Mouse (Mus musculus) hindbrain, embryonic 15.5 days (tissue): Measurements from ENCODE around the gene Ppm1l. TPM values are rescaled to one million over a fixed set of nuclear protein-coding genes. Genes with fewer than 3 reads are reported as not detected.
"Not testable (repeated sequence)": the region's sequence is repeated elsewhere in the genome, so short reads cannot be mapped to it uniquely, and the experiment has no call there.

Source experiments
- ATAC-seq: fragments of 200-750 bp; cut with Nextera tagmentation; 2 replicates; pipeline ENCODE4 v1.8.0; 2017; ENCODE audit warnings: low read depth, moderate number of reproducible peaks, moderate TSS enrichment; ENCODE audit not compliant: low FRiP score
- H3K27ac ChIP-seq: fragments of 300-500 bp; sonication (generic); replicated peaks from 2 replicates; pipeline ENCODE4 v1.5.1; 2015; ENCODE audit warnings: mild to moderate bottlenecking, inconsistent platforms
- H3K27me3 ChIP-seq: fragments of 300-500 bp; sonication (generic); 2 replicates; pipeline ENCODE4 v1.6.1; 2015; ENCODE audit warnings: control low read depth, inconsistent platforms
- H3K36me3 ChIP-seq: fragments of 300-500 bp; sonication (generic); 2 replicates; pipeline ENCODE4 v1.6.1; 2015; ENCODE audit warnings: control low read depth, inconsistent platforms
- H3K4me1 ChIP-seq: fragments of 300-500 bp; sonication (generic); replicated peaks from 2 replicates; pipeline ENCODE4 v1.6.1; 2015; ENCODE audit warnings: control low read depth, inconsistent platforms
- H3K4me2 ChIP-seq: fragments of 300-500 bp; sonication (generic); 2 replicates; pipeline ENCODE4 v1.6.1; 2015; ENCODE audit warnings: moderate library complexity, mild to moderate bottlenecking, inconsistent platforms
- H3K4me3 ChIP-seq: fragments of 300-500 bp; sonication (generic); 2 replicates; pipeline ENCODE4 v1.5.1; 2015; ENCODE audit warnings: mild to moderate bottlenecking, inconsistent platforms
- H3K9ac ChIP-seq: fragments of 300-500 bp; sonication (generic); 2 replicates; pipeline ENCODE4 v1.6.1; 2015; ENCODE audit warnings: inconsistent platforms
- H3K9me3 ChIP-seq: fragments of 300-500 bp; sonication (generic); 2 replicates; pipeline ENCODE4 v1.6.1; 2016; ENCODE audit warnings: control low read depth, inconsistent platforms
- WGBS: fragments of 180-500 bp; shearing (Covaris S2); methylation state at CpG from one replicate; pipeline ENCODE4 v1.1.7; 2015; 5-methylcytosine and 5-hydroxymethylcytosine counted together
- polyA plus RNA-seq: library from polyadenylated mRNA; unstranded; fragments of >200 nt; fragmentation: Nextera tagmentation; extraction: Ambion mirVana; gene quantifications from 2 replicates; pipeline ENCODE4 v1.2.1, GENCODE M21; 2015

Gene Ppm1l
- polyA plus RNA-seq, 1 experiment from 2014 or later: 22.5 TPM

DNA sequence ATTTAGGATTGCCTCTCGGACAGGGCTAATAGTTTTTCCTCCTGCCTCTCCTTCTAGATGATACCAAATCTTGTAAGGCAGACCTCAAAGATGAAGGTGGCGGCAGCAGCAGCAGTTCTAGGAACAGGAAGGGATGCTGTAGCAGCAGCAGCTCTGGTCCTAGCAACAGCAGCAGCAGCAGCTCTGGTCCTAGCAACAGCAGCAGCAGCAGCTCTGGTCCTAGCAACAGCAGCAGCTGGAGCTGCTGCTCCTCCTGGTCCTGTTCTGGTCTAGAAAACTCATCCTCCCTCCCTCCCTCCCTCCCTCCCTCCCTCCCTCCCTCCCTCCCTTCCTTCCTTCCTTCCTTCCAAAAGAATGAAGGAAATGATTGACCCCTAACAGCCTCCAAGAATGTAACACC lies 108.1 kb downstream of the Ppm1l start:
- not testable (repeated sequence) for H3K4me2 ChIP-seq, H3K4me1 ChIP-seq, H3K27ac ChIP-seq, H3K9ac ChIP-seq, ATAC-seq, H3K4me3 ChIP-seq, H3K36me3 ChIP-seq, H3K27me3 ChIP-seq, H3K9me3 ChIP-seq
- WGBS: 89% methylated on average over 2 of the region's 2 CpGs

DNA sequence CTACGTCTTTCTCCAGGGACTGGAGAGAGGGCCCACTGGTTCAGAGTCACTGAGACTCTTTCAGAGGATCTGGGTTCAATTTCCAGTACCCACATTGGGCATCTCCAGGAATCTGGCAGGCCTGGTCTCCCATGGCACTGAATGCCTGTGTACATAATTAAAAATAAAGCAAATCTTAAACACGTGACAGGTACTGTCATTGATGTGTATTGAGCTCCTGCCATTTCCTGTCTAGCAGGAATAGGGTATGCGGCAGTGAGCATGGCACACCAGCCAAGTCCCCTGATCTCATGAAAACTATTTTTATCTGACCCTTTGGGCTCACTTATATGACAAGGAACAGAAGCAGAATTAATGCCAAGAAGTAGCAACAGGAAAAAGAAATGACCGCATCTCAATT lies 110.6 kb downstream of the Ppm1l start:
- H3K36me3 ChIP-seq: no peaks in the 10 kb centered on the region
- H3K4me2 ChIP-seq: no peak overlapping the region
- H3K27me3 ChIP-seq: no peaks in the 10 kb centered on the region
- no peak overlapping the region for H3K4me3 ChIP-seq
- ATAC-seq: no peak
- H3K4me1 ChIP-seq: no peaks in the 10 kb centered on the region
- no peaks in the 10 kb centered on the region for H3K9me3 ChIP-seq
- H3K27ac ChIP-seq: no peak overlapping the region
- no peak overlapping the region for H3K9ac ChIP-seq
- 68% methylated on average over 4 of the region's 4 CpGs for WGBS

DNA sequence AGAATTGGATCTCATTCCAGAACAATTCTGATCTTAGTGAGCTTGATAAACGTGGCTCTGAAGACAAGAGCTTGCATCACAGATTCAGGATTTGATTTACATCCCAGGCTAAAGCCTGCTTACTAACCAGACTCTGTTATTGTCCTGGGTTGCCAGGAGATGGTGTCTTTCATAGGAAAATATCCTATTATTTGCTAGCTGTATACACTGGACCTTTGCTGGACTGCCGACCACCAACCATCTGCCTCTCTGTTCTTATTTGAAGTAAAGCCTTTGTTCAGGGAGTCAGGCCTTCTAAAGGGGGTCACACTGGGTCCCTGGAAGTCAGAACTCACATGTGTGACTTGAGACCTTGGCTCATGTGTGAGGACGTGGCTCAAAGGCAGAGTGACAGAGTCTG lies 111.6 kb downstream of the Ppm1l start:
- no peak for ATAC-seq
- Histone ChIP-seq H3K9me3 (no peaks in the 10 kb centered on the region), H3K4me2 (no peak overlapping the region), H3K4me1 (no peaks in the 10 kb centered on the region), H3K4me3 (no peak overlapping the region), H3K36me3 (no peaks in the 10 kb centered on the region), H3K27ac (no peak overlapping the region), H3K9ac (no peak overlapping the region), H3K27me3 (no peaks in the 10 kb centered on the region)
- 14% methylated on average over 3 of the region's 3 CpGs for WGBS

DNA sequence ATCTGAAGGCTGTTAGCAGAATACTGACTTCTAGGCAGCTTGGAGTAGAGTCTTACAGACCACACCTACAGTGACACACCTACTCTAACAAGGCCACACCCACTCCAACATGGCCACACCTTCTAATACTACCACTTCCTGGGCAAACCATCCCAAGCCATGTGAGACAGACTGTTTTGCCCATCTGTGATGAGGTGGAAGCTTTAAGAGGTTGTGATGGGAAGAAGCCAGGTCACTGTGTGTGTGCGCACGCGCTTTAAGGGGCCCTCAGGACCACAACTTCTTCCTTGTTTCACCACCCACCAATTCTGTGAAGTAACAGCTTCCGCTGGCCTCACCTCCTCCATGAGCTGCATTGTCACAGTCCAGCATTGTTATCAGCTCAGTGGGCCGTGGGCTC lies 112.7 kb downstream of the Ppm1l start:
- WGBS: 90% methylated on average over 5 of the region's 5 CpGs
- no peaks in the 10 kb centered on the region for H3K36me3 ChIP-seq
- no peak for ATAC-seq
- no peak overlapping the region for H3K4me2 ChIP-seq
- no peaks in the 10 kb centered on the region; the same call in 1 of the 2 replicates for H3K4me1 ChIP-seq
- no peaks in the 10 kb centered on the region for H3K27me3 ChIP-seq
- H3K27ac ChIP-seq: no peak overlapping the region
- H3K9me3 ChIP-seq: no peaks in the 10 kb centered on the region
- no peak overlapping the region for H3K9ac ChIP-seq
- H3K4me3 ChIP-seq: no peak overlapping the region

DNA sequence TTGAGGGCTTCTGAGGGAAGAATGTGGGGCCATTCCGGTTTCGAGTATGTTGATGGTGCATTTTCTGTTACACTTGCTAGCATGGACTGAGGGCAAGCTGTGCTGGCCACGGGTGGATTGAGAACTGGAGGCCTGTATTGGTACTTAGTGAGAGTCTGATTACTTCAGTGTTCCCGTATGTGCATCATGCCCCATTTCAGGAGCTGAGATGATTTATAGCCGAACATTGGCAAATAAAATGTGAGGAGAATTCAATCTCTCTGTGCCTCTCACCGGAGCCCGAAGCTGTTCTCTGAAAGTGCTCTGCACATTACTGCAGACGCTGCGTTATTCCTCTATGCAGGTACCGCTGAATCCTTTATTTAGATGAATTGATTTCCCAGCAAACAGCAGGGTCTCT lies 116.9 kb downstream of the Ppm1l start:
- H3K9ac ChIP-seq: no peak overlapping the region
- WGBS: 73% methylated on average over 10 of the region's 10 CpGs
- H3K36me3 ChIP-seq: no peaks in the 10 kb centered on the region
- no peak overlapping the region for H3K4me3 ChIP-seq
- peak; percentile 37; the same call in 1 of the 2 replicates for ATAC-seq
- H3K27ac ChIP-seq: no peak overlapping the region
- no peaks in the 10 kb centered on the region for H3K27me3 ChIP-seq
- no peaks in the 10 kb centered on the region; the same call in 1 of the 2 replicates for H3K4me1 ChIP-seq
- no peak overlapping the region; the same call in 1 of the 2 replicates for H3K4me2 ChIP-seq
- H3K9me3 ChIP-seq: no peaks in the 10 kb centered on the region

DNA sequence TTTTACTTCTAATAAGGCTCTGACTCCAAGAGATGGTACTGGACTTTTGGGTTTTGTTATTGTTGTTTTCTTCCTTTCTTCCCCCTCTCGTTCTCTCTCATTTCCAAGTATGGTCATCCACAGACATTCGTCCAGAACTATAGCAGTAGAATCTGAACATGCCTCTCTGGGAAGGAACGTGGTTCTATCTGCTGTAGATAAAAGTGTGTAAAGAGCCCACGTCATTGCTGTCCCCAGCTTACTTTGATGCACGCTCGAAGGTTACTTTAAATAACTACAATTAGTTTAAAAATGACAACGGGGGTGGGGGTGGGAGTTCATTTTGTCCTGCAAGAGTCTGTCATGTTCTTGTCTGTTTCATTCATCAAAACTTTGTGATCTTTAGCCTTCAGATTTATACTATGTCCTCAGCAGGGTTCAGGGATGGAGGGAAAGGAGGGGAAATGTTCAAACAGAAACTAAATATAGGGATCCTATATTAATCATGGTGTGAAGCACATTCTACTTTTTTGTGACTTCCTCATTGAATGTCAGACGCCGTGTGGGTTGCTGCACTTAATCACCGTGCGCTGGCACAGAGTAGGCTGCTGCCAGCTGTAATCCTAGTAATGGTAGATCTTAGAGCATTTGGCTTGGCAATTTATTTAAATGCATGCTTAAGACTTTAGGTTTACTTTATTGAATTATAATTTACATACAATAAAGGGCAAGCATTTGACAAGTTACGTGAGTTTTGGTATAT lies 122.3 kb downstream of the Ppm1l start:
- no peak overlapping the region for H3K27ac ChIP-seq
- H3K4me1 ChIP-seq: no peaks in the 10 kb centered on the region; the same call in 1 of the 2 replicates
- no peak for ATAC-seq
- H3K9ac ChIP-seq: no peak overlapping the region
- no peak overlapping the region for H3K4me2 ChIP-seq
- H3K4me3 ChIP-seq: no peak overlapping the region
- no peaks in the 10 kb centered on the region for H3K27me3 ChIP-seq
- no peaks in the 10 kb centered on the region for H3K9me3 ChIP-seq
- 80% methylated on average over 12 of the region's 12 CpGs for WGBS
- no peaks in the 10 kb centered on the region for H3K36me3 ChIP-seq

DNA sequence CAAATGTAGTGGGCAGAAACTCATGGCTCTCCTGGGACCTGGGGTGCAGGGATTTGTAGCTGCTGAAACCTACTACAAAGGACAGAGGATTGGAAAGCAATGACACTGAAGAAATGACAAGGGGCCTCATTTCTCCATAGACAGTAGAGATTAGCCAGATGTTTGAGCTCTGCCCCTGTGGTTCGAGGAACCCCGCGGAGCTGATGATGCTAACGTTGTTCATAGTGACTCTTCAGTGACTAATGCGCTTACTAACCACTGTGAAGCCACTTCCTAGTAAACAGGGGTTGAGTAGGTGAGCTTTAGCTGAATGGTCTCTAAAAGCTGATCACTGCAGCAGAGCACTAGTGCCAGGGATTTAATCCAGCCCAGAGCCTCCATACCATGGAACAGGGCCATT lies 124.1 kb downstream of the Ppm1l start:
- 64% methylated on average over 5 of the region's 5 CpGs for WGBS
- no peak overlapping the region for H3K27ac ChIP-seq
- no peaks in the 10 kb centered on the region for H3K27me3 ChIP-seq
- no peak overlapping the region for H3K4me2 ChIP-seq
- H3K4me1 ChIP-seq: no peaks in the 10 kb centered on the region
- no peaks in the 10 kb centered on the region for H3K9me3 ChIP-seq
- no peak overlapping the region for H3K4me3 ChIP-seq
- H3K36me3 ChIP-seq: no peaks in the 10 kb centered on the region
- H3K9ac ChIP-seq: no peak overlapping the region
- no peak for ATAC-seq

DNA sequence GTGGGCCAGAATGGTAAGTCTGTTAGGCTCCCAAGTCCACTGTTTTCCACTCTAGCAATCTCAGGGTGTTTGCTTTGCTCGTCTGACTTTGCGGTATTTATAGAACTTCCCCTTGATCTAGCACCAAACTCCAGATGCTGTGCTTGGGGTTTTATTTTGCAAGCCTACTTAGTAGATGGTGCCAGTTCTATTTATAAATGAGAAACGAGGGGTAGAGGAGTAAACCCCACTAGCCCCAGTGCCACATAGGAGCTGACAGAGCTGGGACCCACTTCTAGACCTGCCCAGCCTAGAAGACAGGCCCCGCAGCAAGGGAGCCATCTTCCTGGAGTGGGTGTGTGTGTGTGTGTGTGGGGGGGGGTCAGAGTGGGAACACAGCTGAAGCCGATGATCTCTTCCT lies 130.3 kb downstream of the Ppm1l start:
- Histone ChIP-seq H3K36me3 (no peaks in the 10 kb centered on the region), H3K9me3 (no peaks in the 10 kb centered on the region), H3K4me3 (no peak overlapping the region), H3K9ac (no peak overlapping the region), H3K4me2 (no peak overlapping the region), H3K4me1 (no peaks in the 10 kb centered on the region), H3K27ac (no peak overlapping the region), H3K27me3 (no peaks in the 10 kb centered on the region)
- ATAC-seq: 0 out of 2 replicates have a peak, but pooled peaks have one; percentile 38
- 84% methylated on average over 5 of the region's 5 CpGs for WGBS

DNA sequence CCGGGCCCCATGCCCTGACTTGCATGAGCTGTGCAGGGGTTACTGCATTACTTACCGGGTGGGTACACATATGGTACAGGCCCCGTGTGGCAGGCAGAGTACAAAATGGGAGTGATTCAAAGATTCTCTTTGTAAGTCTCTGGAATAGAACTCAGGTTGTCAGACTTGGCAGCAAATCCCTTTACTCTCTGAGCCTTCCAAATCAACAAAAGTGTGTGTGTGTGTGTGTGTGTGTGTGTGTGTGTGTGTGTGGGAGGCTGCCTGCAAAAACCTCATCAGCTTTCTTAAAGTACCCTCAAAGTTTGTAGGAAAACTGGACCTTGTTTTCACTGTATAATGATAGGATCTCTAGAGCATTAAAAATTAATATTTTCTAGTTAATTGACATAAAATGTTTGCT lies 132.4 kb downstream of the Ppm1l start:
- no peak overlapping the region for H3K4me2 ChIP-seq
- no peaks in the 10 kb centered on the region for H3K9me3 ChIP-seq
- H3K9ac ChIP-seq: no peak overlapping the region
- no peak overlapping the region for H3K4me3 ChIP-seq
- no peaks in the 10 kb centered on the region for H3K36me3 ChIP-seq
- H3K27me3 ChIP-seq: no peaks in the 10 kb centered on the region
- no peaks in the 10 kb centered on the region for H3K4me1 ChIP-seq
- 64% methylated on average over 3 of the region's 3 CpGs for WGBS
- no peak overlapping the region for H3K27ac ChIP-seq
- no peak; the same call in 1 of the 2 replicates for ATAC-seq

DNA sequence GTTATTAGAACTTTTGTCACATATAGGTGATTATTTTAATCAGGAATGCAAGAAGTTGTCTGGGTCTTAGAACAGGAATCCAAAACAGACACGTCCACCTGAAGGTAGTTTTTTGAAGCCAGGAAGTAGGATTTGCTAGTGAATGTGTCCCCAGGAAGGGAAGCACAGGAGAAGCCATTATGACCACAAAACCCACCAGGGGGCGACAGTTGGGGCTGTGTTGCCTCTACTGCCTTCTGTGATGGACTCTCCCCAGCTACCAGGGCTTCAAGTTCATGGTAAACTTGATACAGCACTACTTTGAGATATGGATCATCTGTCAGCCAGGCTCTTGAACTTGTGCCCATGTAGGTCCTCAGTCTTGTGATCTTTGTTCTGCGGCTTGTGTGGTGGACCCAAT lies 137.7 kb downstream of the Ppm1l start:
- Histone ChIP-seq H3K4me1 (no peaks in the 10 kb centered on the region), H3K4me3 (no peak overlapping the region), H3K4me2 (no peak overlapping the region), H3K27me3 (no peaks in the 10 kb centered on the region), H3K36me3 (no peaks in the 10 kb centered on the region), H3K27ac (no peak overlapping the region), H3K9ac (no peak overlapping the region), H3K9me3 (no peaks in the 10 kb centered on the region)
- 86% methylated on average over 3 of the region's 3 CpGs for WGBS
- ATAC-seq: no peak

DNA sequence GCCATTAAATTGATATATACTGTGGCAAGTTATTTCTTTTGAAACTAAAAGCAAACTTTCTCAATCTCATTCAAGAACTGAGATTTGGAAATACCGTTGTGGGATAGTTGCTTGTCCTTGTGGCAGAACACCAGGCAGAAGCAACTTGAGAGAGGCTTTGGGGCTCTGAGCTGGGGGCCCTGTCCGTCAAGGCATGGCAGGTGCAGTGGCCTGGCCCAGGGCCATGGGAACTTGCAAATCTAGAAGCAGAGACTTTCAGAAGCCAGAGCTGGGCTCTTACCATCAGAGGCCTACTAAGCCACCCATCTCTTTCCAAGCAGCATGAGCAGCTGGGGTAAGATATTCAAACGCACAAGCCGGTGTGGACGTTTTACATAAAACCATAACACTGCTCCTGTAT lies 139.4 kb downstream of the Ppm1l start:
- 87% methylated on average over 5 of the region's 5 CpGs for WGBS
- Histone ChIP-seq H3K9ac (no peak overlapping the region), H3K27me3 (no peaks in the 10 kb centered on the region), H3K4me3 (no peak overlapping the region), H3K4me1 (no peaks in the 10 kb centered on the region), H3K36me3 (no peaks in the 10 kb centered on the region), H3K4me2 (no peak overlapping the region), H3K27ac (no peak overlapping the region), H3K9me3 (no peaks in the 10 kb centered on the region)
- no peak for ATAC-seq

DNA sequence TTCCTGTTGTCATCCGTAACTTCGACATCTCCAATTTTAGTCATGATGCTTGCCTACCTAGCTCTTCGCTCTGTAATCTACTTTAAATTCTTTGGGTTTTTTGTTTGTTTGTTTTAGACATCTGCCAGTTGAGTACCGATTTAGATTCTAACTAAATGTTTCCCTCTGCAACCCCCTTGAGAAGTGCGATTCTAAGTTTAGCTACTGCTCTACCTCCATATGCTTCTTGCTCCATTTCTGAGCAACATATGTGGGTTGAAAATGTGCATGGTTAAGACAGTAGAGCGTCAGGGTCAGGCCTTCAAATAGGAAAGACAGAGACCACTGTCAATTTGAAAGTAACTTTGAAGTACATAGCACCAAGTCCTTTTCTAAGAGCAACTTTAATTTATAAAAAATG lies 142.1 kb downstream of the Ppm1l start:
- H3K27me3 ChIP-seq: no peaks in the 10 kb centered on the region
- H3K4me3 ChIP-seq: no peak overlapping the region
- H3K4me1 ChIP-seq: no peaks in the 10 kb centered on the region
- H3K9me3 ChIP-seq: no peaks in the 10 kb centered on the region
- no peaks in the 10 kb centered on the region for H3K36me3 ChIP-seq
- H3K9ac ChIP-seq: no peak overlapping the region
- no peak overlapping the region for H3K4me2 ChIP-seq
- 89% methylated on average over 6 of the region's 6 CpGs for WGBS
- H3K27ac ChIP-seq: no peak overlapping the region
- no peak for ATAC-seq

DNA sequence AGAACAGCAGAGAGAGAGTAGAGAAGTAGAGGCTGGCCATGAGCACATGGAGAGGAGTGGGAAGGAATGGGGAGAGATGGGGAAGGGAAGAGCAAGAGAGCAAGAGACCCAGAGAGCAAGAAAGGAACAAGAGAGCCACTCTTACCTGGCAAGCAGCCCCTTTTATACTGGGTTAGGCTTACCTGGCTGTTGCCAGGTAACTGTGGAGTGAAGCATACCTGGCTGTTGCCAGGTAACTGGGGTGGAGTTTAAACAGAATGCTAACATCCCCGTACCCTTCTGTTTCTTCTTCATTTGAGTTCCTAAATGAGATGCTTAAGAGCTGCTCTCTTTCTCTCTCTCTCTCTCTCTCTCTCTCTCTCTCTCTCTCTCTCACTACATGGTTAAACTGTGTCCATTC lies 145.3 kb downstream of the Ppm1l start:
- 65% methylated on average over 1 of the region's 1 CpGs for WGBS

More for the DNA sequence above, 145.3 kb downstream of the Ppm1l start:
- Histone ChIP-seq H3K36me3 (no peaks in the 10 kb centered on the region), H3K27ac (no peak overlapping the region), H3K4me1 (no peaks in the 10 kb centered on the region), H3K4me3 (no peak overlapping the region), H3K4me2 (no peak overlapping the region), H3K9ac (no peak overlapping the region), H3K27me3 (no peaks in the 10 kb centered on the region), H3K9me3 (no peaks in the 10 kb centered on the region)
- no peak for ATAC-seq
